Mouse (Mus musculus) spleen, adult 12 weeks (tissue): Measurements from ENCODE around the gene Vmp1.

Source experiments
- DNase-seq: peaks from one replicate; pipeline ENCODE4 v3.0.0; 2022; ENCODE audit warnings: low spot score

Vmp1 gene

GRCm38 (mm10) chr11:86683395-86684125 lies at the start of gene Vmp1, which contains the start of gene Ptrh2:
Vmp1 (minus strand) TSS chr11:86683836.
Ptrh2 (plus strand) TSS chr11:86683985.
- DNase-seq, result peak; percentile 83

- DNase-seq, result no peak
These were observed 47.8 kb upstream of the Vmp1 start for GRCm38 (mm10) chr11:86731443-86731842.

GRCm38 (mm10) chr11:86725607-86726006 lies 42.0 kb upstream of the Vmp1 start:
- no peak for DNase-seq

DNA sequence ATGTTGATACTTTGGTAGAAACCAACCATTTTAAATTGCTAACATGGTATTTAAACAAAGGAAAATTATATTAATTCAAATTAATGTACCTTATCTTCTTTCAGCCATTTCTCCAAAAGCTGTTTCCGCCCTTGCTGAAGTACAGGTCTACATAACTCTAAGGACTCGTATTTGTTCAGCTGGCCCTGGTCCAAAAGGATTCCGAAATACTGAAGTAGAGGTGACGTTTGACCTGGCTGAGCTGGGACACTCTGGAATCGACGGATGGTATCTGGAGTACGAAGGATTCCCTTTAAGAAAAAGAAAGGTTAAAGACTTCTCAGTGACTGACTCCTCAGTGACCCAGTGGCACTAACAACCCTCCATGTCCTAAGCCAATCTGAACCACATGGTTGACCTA lies 41.3 kb upstream of the Vmp1 start:
- DNase-seq, result no peak

- DNase-seq, result no peak
These were observed 40.4 kb upstream of the Vmp1 start for GRCm38 (mm10) chr11:86724004-86724403.

- no peak for DNase-seq
These were observed 35.8 kb upstream of the Vmp1 start for GRCm38 (mm10) chr11:86719390-86719789.

- DNase-seq, result no peak
These were observed 34.7 kb upstream of the Vmp1 start for GRCm38 (mm10) chr11:86718369-86718768.

DNA sequence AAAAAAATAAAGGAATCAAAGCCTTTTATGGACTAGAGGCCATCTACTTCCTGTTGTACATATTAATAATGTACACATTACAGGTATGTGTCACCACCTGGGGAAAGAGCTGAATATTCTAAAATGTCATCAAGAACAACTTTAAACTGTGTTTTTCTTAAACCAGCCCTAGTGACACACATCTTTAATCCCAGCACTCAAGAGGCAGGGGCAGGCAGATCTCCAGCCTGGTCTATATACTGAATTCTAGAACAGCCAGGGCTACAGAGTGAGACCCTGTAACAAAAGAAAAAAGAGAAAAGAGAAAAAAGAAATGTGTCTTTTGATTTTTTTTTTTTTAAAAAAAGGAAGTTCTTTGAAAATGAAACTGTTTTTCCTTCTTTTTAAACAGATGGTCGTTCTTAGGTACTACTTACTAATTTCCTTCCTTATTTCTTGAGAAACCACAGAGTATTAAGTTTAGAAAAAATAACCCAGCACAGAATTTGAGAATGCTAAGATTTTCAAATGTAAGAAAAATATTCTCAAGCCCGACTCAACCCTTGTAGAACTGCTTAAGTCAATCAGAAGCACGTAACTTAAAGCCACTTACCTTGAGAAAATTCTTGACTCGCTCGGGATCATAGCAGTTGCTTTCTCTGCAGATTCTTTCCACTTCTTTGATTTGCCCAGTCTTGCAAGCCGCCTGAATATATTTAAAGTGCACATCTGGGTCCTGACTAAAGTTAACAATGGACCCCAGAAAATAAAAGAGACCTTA lies 33.9 kb upstream of the Vmp1 start:
- DNase-seq, result no peak

- no peak for DNase-seq
These were observed 31.0 kb upstream of the Vmp1 start for GRCm38 (mm10) chr11:86714606-86715005.

GRCm38 (mm10) chr11:86701151-86701550 lies 17.5 kb upstream of the Vmp1 start:
- no peak for DNase-seq

- no peak for DNase-seq
These were observed 11.8 kb upstream of the Vmp1 start for GRCm38 (mm10) chr11:86695461-86695860.

DNA sequence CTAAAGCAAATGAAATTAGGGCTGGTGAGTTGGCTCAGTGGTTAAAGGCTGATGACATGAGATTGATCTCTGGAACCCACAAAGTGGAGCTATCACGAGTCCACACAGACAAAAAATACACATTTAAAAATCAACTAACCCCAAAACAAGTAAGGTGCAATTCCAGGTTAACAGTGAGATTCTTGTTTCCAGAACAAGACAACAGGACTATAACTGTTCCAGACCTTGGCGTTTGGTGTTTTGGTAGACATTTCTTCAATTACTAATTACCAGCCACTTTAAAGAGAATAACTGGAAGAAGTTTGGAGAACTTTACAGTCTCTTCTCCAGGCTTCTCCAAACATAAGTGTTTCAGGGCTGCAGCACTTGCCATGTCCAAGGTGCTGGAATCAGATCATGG lies 8.9 kb upstream of the Vmp1 start:
- no peak for DNase-seq

- DNase-seq, result no peak
These were observed 8.3 kb upstream of the Vmp1 start for GRCm38 (mm10) chr11:86691956-86692355.

- no peak for DNase-seq
These were observed 7.8 kb upstream of the Vmp1 start for GRCm38 (mm10) chr11:86691482-86691881.

- no peak for DNase-seq
These were observed 6.7 kb upstream of the Vmp1 start for GRCm38 (mm10) chr11:86690383-86690782.

DNA sequence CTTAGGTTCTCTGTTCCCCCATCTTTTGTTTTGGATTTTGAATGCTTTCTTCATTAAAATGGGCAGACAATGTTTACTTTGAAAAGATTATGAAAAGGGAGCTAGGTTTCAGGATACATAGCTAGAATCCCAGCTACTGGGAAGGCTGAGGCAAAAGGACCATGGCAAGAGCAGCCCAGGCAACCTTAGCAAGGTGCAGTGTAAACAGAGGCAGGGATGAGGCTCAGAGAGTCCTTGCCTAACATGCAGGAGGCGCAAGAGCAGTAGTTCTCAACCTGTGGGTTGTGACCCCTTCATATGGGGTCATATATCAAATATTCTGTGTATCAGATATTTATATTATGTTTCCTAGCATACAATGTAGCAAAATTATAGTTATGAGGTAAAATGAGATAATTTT lies 1.7 kb upstream of the Vmp1 start:
- DNase-seq, result no peak

- no peak for DNase-seq
These were observed 733 bp upstream of the Vmp1 start for GRCm38 (mm10) chr11:86684126-86685012.

GRCm38 (mm10) chr11:86682861-86683260 lies 775 bp downstream of the Vmp1 start:
- DNase-seq, result no peak

DNA sequence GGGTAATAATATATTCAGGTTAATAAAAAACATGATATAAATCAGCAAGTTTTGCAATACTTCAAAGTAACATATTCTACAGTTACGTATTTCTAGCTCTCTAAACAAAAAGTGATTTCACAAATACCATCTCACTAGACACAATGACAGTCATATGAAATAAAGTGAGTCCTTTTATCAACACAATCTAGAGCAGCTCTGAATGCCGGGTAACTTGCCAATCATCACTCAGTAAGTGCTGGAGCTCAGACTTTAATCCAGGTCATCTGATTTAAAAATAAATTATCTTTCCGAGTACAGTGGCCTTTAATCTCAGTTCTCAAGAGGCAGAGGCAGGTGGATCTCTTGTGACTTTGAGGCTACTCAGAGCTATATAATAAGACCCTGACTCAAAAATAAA lies 2.2 kb downstream of the Vmp1 start:
- no peak for DNase-seq

DNA sequence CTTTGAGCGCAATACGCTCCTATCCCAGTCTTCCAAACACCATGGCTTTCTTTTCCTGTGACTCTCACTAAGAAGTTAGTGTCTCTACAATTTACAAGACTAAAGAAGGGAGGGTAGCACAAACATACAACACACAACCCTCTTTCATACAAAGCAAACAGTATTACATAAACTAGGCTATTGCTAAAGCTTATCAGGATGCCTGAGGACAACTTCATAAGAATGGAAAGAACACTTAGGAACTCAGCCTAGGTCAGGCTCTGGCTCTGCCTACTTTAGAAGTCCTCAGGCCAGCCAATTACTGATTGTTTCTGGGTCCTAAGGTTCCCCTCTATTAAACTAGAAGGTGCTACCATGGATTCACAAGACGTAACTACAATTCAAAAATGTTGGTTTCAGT lies 2.9 kb downstream of the Vmp1 start:
- DNase-seq, result no peak

DNA sequence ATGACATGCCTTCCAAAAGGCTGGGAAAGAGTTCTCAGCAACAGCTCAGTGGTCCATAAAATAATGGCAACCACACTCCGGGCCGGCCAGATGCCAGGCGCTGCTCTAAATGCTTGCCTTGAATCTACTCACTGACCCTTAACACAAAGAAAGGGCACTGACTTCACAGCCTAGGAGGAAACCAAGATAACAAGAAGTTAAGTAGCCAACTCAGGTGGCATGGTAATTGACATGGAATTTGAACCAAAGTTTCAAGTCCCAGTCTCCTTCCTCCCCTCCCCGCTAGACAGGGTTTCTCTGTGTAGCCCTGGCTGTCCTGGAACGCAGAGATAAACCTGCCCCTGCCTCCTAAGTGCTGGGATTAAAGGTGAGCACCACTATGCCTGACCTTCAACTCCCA lies 4.7 kb downstream of the Vmp1 start:
- DNase-seq, result no peak

- no peak for DNase-seq
These were observed 8.1 kb downstream of the Vmp1 start for GRCm38 (mm10) chr11:86675520-86675919.

DNA sequence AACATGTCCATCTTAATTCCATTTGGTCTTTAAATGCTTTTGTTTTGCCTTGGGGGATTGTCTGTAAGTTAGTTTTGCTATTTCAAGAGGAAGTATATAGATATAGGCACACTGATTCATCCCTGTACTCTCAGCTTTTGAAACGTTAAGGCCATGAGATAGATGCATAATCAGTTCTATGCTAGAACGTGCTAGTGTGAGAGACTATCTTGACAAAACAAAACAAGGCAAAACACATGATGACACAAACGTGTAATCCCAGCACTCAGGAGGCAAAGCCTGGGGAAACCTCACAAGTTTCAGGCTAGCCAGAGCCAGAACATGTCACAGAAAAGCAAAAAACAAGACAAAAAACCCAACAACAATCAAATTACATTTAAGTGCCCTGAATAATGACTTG lies 10.9 kb downstream of the Vmp1 start:
- no peak for DNase-seq
